Mouse (Mus musculus) ES-Bruce4 (cell line): ENCODE results near the gene Usp10. TPM values are rescaled to one million over a fixed set of nuclear protein-coding genes. Genes with fewer than 3 reads are reported as not detected.

Experiments used
- H3K27ac ChIP-seq: 2 replicates; pipeline ENCODE4 v1.5.1; 2012; ENCODE audit warnings: low read length, inconsistent platforms; ENCODE audit not compliant: insufficient read depth
- H3K27me3 ChIP-seq: 2 replicates; pipeline ENCODE4 v1.6.1; 2012; ENCODE audit warnings: mild to moderate bottlenecking, low read length, inconsistent platforms; ENCODE audit not compliant: control insufficient read depth, poor library complexity, insufficient read depth, severe bottlenecking
- H3K36me3 ChIP-seq: 2 replicates; pipeline ENCODE4 v1.6.1; 2012; ENCODE audit warnings: inconsistent platforms, mild to moderate bottlenecking, low read length, moderate library complexity; ENCODE audit not compliant: control insufficient read depth, poor library complexity, insufficient read depth, severe bottlenecking
- H3K4me1 ChIP-seq: one replicate; pipeline ENCODE4 v1.8.1; 2011; ENCODE audit warnings: low read length; ENCODE audit not compliant: control insufficient read depth, insufficient read depth
- H3K4me3 ChIP-seq: 2 replicates; pipeline ENCODE4 v1.5.1; 2011; ENCODE audit warnings: low read depth, mild to moderate bottlenecking, low read length
- H3K9ac ChIP-seq: 2 replicates; pipeline ENCODE4 v1.6.1; 2012; ENCODE audit warnings: low read depth, mild to moderate bottlenecking, inconsistent platforms; ENCODE audit not compliant: poor library complexity, severe bottlenecking
- H3K9me3 ChIP-seq: replicated peaks from 2 replicates; pipeline ENCODE4 v1.6.1; 2012; ENCODE audit warnings: mild to moderate bottlenecking, low read length, inconsistent platforms; ENCODE audit not compliant: control insufficient read depth, poor library complexity, insufficient read depth, severe bottlenecking
- CTCF ChIP-seq: IDR thresholded peaks from one replicate; pipeline ENCODE4 v1.8.1; 2011; ENCODE audit warnings: low read depth, low read length
- EP300 ChIP-seq: IDR thresholded peaks from 2 replicates; pipeline ENCODE4 v1.6.1; 2011; ENCODE audit warnings: low read depth, low read length; ENCODE audit not compliant: insufficient read depth
- POLR2A ChIP-seq: IDR thresholded peaks from one replicate; pipeline ENCODE4 v1.8.1; 2011; ENCODE audit warnings: low read length; ENCODE audit not compliant: insufficient read depth
- polyA plus RNA-seq: library from polyadenylated mRNA; stranded (reverse); fragments of >200 nt; gene quantifications from 2 replicates; pipeline ENCODE4 v1.2.4, GENCODE M21; 2011; ENCODE audit warnings: low read depth; ENCODE audit not compliant: missing spikeins, insufficient read depth, insufficient read length

The Usp10 gene
- polyA plus RNA-seq, 1 experiment, result 385 TPM

GRCm38 (mm10) chr8:119943616-119944015 lies 33.5 kb downstream of the Usp10 start:
- no peak for TF ChIP-seq CTCF
- no peak for TF ChIP-seq EP300
- no peak for TF ChIP-seq POLR2A
- no peaks in the 10 kb centered on the region for H3K9me3 ChIP-seq
- H3K9ac ChIP-seq, result no peak overlapping the region
- no peaks in the 10 kb centered on the region for H3K27me3 ChIP-seq
- no peak overlapping the region for H3K4me3 ChIP-seq
- H3K4me1 ChIP-seq, result no peaks in the 10 kb centered on the region
- peak overlapping the region; percentile 27; the same call in 1 of the 2 replicates for H3K27ac ChIP-seq
- peaks cover 73% of the 10 kb centered on the region for H3K36me3 ChIP-seq

- H3K9ac ChIP-seq, result no peak overlapping the region
- no peaks in the 10 kb centered on the region for H3K27me3 ChIP-seq
- H3K4me1 ChIP-seq, result no peaks in the 10 kb centered on the region
- no peaks in the 10 kb centered on the region for H3K9me3 ChIP-seq
- TF ChIP-seq EP300 (0 out of 2 replicates have a peak, but pooled peaks have one; percentile 9), POLR2A (no peak), CTCF (peak; percentile 97)
- peak overlapping the region; percentile 27; the same call in 1 of the 2 replicates for H3K27ac ChIP-seq
- H3K36me3 ChIP-seq, result peaks cover 73% of the 10 kb centered on the region
- no peak overlapping the region for H3K4me3 ChIP-seq
Measured at GRCm38 (mm10) chr8:119944096-119944811, 34.1 kb downstream of the Usp10 start.

GRCm38 (mm10) chr8:119946326-119946865 lies 36.2 kb downstream of the Usp10 start:
- no peaks in the 10 kb centered on the region for H3K9me3 ChIP-seq
- H3K27ac ChIP-seq, result no peak overlapping the region
- TF ChIP-seq CTCF (no peak), POLR2A (no peak), EP300 (no peak)
- H3K9ac ChIP-seq, result no peak overlapping the region
- H3K27me3 ChIP-seq, result no peaks in the 10 kb centered on the region
- peaks cover 85% of the 10 kb centered on the region for H3K36me3 ChIP-seq
- H3K4me1 ChIP-seq, result no peaks in the 10 kb centered on the region
- H3K4me3 ChIP-seq, result no peak overlapping the region

DNA sequence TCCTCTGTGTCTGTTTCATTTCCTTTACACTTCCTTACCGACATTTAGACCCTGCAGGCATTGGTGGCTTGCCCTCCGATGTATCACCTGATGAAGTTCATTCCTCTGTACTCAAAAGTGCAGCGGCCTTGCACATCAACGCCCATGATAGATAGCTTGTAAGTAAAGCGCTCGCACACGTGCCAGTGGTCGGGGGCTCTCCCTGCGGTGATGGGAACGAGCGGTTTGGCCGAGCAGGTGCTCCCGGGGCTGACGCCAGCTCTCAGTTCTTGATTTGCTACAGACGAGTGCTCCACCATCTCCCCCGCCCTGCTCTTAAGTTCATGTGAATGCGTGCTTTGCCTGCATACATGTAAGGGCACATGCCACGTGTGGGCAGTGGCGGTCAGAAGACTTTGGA lies 37.5 kb downstream of the Usp10 start:
- Histone ChIP-seq H3K36me3 (peaks cover 85% of the 10 kb centered on the region), H3K4me3 (no peak overlapping the region)

DNA sequence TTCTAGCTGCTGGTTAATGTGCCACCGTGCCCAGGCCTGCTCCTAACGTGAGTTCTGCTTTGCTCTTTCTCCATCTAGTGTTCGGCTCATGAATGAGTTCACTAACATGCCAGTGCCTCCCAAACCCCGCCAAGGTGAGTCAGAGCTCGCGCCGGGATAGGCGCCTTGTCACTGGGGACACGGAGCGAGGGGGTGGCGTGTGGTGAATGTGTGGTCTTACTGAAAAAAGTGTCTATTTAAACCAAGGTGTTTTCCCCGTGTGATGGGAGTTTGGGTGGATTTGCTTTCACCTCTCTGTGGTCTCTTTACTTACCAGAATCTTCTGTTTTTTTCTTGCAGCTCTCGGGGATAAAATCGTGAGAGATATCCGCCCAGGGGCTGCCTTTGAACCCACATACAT lies 38.2 kb downstream of the Usp10 start:
- Histone ChIP-seq H3K27ac (no peak overlapping the region), H3K9me3 (no peaks in the 10 kb centered on the region), H3K9ac (no peak overlapping the region), H3K4me3 (no peak overlapping the region), H3K4me1 (no peaks in the 10 kb centered on the region), H3K36me3 (peaks cover 87% of the 10 kb centered on the region), H3K27me3 (no peaks in the 10 kb centered on the region)
- TF ChIP-seq EP300, result no peak
- no peak for TF ChIP-seq POLR2A

More for the DNA sequence above, 37.5 kb downstream of the Usp10 start:
- Histone ChIP-seq H3K27me3 (no peaks in the 10 kb centered on the region), H3K9me3 (no peaks in the 10 kb centered on the region), H3K4me1 (no peaks in the 10 kb centered on the region), H3K9ac (no peak overlapping the region), H3K27ac (no peak overlapping the region)
- TF ChIP-seq EP300, result no peak
- no peak for TF ChIP-seq POLR2A
- no peak for TF ChIP-seq CTCF

DNA sequence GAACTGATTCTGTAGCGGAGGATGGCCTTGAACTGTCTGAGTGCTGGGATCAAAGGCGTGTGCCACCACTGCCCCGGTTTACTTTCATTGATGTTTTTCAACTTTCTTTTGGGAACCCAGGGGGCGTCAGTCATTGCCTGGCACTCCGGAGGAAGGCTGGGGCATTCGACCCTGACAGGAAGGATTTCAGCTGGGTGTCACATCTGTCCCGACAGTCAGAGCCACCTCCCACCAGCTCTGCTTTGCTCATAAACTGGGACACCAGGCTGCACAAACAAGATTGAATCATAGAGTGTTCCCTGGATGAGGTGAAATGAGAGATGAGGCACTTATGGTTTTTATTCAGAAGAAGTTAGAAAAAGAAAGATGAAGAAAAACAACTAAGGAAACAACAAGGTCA lies 42.1 kb downstream of the Usp10 start:
- Histone ChIP-seq H3K4me1 (no peaks in the 10 kb centered on the region), H3K9me3 (no peaks in the 10 kb centered on the region), H3K27me3 (no peaks in the 10 kb centered on the region), H3K27ac (no peak overlapping the region), H3K36me3 (peaks cover 96% of the 10 kb centered on the region), H3K4me3 (no peak overlapping the region), H3K9ac (no peak overlapping the region)
- no peak for TF ChIP-seq EP300
- no peak for TF ChIP-seq POLR2A
- no peak for TF ChIP-seq CTCF
